Mouse (Mus musculus) spleen, adult 2 months (tissue): ENCODE measurements around the gene Ankfn1.

Experiments used
- CTCF ChIP-seq: fragments of 200-500 bp; IDR thresholded peaks from 2 replicates; pipeline ENCODE4 v1.5.1; 2011; ENCODE audit warnings: mild to moderate bottlenecking, inconsistent platforms; ENCODE audit not compliant: insufficient read depth, insufficient read length, insufficient replicate concordance; ENCODE audit errors: extremely low read depth
- POLR2A ChIP-seq: fragments of 200-500 bp; IDR thresholded peaks from 2 replicates; pipeline ENCODE4 v1.6.1; 2011; ENCODE audit warnings: low read depth, low read length, inconsistent platforms

- TF ChIP-seq CTCF (no peak), POLR2A (no peak)
Observed at GRCm38 (mm10) chr11:89500961-89501360, 276.5 kb downstream of the Ankfn1 start.
